Comparison of ENCODE assay signal across 8 mouse cellular contexts in the genomic region with DNA sequence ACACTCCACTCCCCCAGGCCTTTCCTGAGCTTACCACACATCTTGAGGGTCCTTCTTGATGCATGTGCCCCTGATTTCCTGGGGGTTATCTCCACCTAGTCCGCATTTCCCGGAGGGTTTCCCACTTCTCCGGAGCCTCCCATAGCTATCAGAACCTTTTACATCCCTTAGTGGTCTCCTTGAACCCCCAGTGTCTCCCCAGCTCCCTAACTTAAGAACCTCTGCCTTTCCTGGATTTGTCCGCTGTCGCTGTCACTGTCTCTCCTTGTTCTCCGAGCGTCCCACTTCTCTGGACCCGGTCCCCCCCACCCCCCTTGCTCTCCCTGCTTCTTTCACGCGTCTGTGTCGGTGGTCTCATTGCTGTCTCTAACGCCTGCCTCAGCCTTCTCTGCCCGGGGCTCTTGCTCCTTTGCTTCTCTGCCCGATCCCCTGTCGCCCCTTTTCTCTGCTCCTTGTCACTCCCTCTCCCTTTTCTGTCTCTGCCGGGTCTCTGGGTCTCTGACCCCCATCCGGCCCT. TPM values are rescaled to one million over a fixed set of nuclear protein-coding genes. Genes with fewer than 3 reads are reported as not detected.
DNase-seq lines count a peak whose midpoint lies in the region; ATAC-seq and TF ChIP-seq lines count a peak whose summit lies in the region.

No protein-coding gene starts in this region.

- DNase-seq in kidney, adult 2 months, result no peak
- no peak for DNase-seq in kidney, postnatal 10 days
- DNase-seq in brain, embryonic 14.5 days (ENCODE audit: low read depth), result peak; percentile 55
- no peak for DNase-seq in thymus, adult 18-20 months
- no peak for DNase-seq in right cerebral cortex, adult 2 months (ENCODE audit: low spot score in 2 of 2)
- no peak for DNase-seq in cerebellum, adult 9-10 months

- no peaks in the 10 kb centered on the region for H3K9me3 ChIP-seq in hindbrain, embryonic 16.5 days (ENCODE audit: control insufficient read depth, low read length)

- peak overlapping the region; percentile 96 for H3K4me3 ChIP-seq in kidney, adult 2 months (ENCODE audit: insufficient read depth, low read depth, low read length)
- peak overlapping the region; percentile 98 for H3K4me3 ChIP-seq in hindbrain, embryonic 16.5 days (ENCODE audit: low read length)
- H3K4me3 ChIP-seq in myocyte, result peak overlapping the region; percentile 100

- TF ChIP-seq CTCF in kidney, adult 2 months (conservative IDR thresholded peaks at IDR 0.05; ENCODE audit: insufficient read depth, insufficient read length, low read depth, low read length), result no peak
- TF ChIP-seq CTCF in brain, embryonic 14.5 days (IDR thresholded peaks at IDR 0.05; ENCODE audit: borderline replicate concordance, extremely low read depth, insufficient read depth, insufficient read length), result no peak

- H3K36me3 ChIP-seq in kidney, adult 2 months (ENCODE audit: control insufficient read depth, insufficient read depth, low read length), result no peaks in the 10 kb centered on the region
- no peaks in the 10 kb centered on the region for H3K36me3 ChIP-seq in hindbrain, embryonic 16.5 days (ENCODE audit: control insufficient read depth, insufficient read depth, low read length)
- no peaks in the 10 kb centered on the region for H3K36me3 ChIP-seq in myocyte (ENCODE audit: control insufficient read depth, insufficient read depth)

- H3K4me2 ChIP-seq in hindbrain, embryonic 16.5 days (ENCODE audit: low read length), result peak overlapping the region; percentile 77
- peak overlapping the region; percentile 52 for H3K4me2 ChIP-seq in myocyte (ENCODE audit: low read depth)

- peak overlapping the region; percentile 97 for H3ac ChIP-seq in myocyte (ENCODE audit: control insufficient read depth, insufficient read length)

- peak overlapping the region; percentile 100 for H3K9ac ChIP-seq in hindbrain, embryonic 16.5 days (ENCODE audit: low read depth, low read length)

- 2% methylated on average over 17 of the region's 17 CpGs for WGBS in kidney, adult 2 months
- WGBS in hindbrain, embryonic 16.5 days, result under 1% methylated on average over 17 of the region's 17 CpGs

- H3K4me1 ChIP-seq in kidney, adult 2 months (ENCODE audit: control insufficient read depth, insufficient read depth, low read length), result peaks cover 34% of the 10 kb centered on the region
- H3K4me1 ChIP-seq in hindbrain, embryonic 16.5 days (ENCODE audit: control insufficient read depth, insufficient read depth, low read depth, low read length), result peaks cover 61% of the 10 kb centered on the region

- H3K27ac ChIP-seq in kidney, adult 2 months (ENCODE audit: insufficient read depth, low read depth, low read length), result peak overlapping the region; percentile 89
- peak overlapping the region; percentile 96 for H3K27ac ChIP-seq in hindbrain, embryonic 16.5 days (ENCODE audit: low read depth, low read length)

- H3K79me2 ChIP-seq in myocyte (ENCODE audit: control insufficient read depth, insufficient read depth), result peaks cover 52% of the 10 kb centered on the region

- no peak for ATAC-seq in hindbrain, embryonic 16.5 days

- no peak for TF ChIP-seq POLR2A in kidney, adult 2 months (IDR thresholded peaks at IDR 0.05; ENCODE audit: low read depth, low read length)
- TF ChIP-seq POLR2A in brain, embryonic 14.5 days (IDR thresholded peaks at IDR 0.05; ENCODE audit: borderline replicate concordance, extremely low read depth, insufficient read depth, insufficient read length, poor library complexity, severe bottlenecking), result no peak
- no peak for TF ChIP-seq POLR2A in myocyte (IDR thresholded peaks at IDR 0.05; ENCODE audit: insufficient read length, low read depth)

- H3K27me3 ChIP-seq in kidney, adult 2 months (replicated peaks; ENCODE audit: control insufficient read depth, insufficient read depth, low read length), result no peaks in the 10 kb centered on the region
- H3K27me3 ChIP-seq in hindbrain, embryonic 16.5 days (replicated peaks; ENCODE audit: control insufficient read depth, insufficient read depth, low read length), result no peaks in the 10 kb centered on the region
- no peaks in the 10 kb centered on the region for H3K27me3 ChIP-seq in myocyte (ENCODE audit: control insufficient read depth, insufficient read depth, insufficient read length)

TF ChIP-seq in myocyte, 11 proteins besides CTCF, POLR2A, EP300 and RAD21:
- TF ChIP-seq MYOD1 (IDR thresholded peaks at IDR 0.05; ENCODE audit: control insufficient read depth in 1 of 3, insufficient read length in 2 of 3, low read depth in 2 of 3) (no peak), SRF (IDR thresholded peaks at IDR 0.05; ENCODE audit: control insufficient read depth, insufficient read length, low read depth) (no peak), TCF3 (IDR thresholded peaks at IDR 0.05; ENCODE audit: insufficient read length, low read depth) (no peak), TCF12 (IDR thresholded peaks at IDR 0.05; ENCODE audit: insufficient read depth, poor library complexity, severe bottlenecking) (no peak), USF1 (IDR thresholded peaks at IDR 0.05; ENCODE audit: low read depth) (no peak), MAX (IDR thresholded peaks at IDR 0.05; ENCODE audit: low read depth) (no peak), MYOG (IDR thresholded peaks at IDR 0.05; ENCODE audit: control insufficient read depth in 1 of 3, insufficient read depth in 1 of 3, insufficient read length in 2 of 3, low read depth in 2 of 3) (no peak), E2F4 (IDR thresholded peaks at IDR 0.05; ENCODE audit: insufficient read depth) (no peak), CEBPB (IDR thresholded peaks at IDR 0.05; ENCODE audit: insufficient read depth, poor library complexity, severe bottlenecking) (no peak), POLR2AphosphoS2 (IDR thresholded peaks at IDR 0.05; ENCODE audit: insufficient read length, low read depth) (no peak)

RNA-seq across cellular contexts. Expression of gene Myl9, which starts 53.6 kb away (rescaled TPM):
- polyA plus RNA-seq in kidney, adult 2 months (2012; rRNA removed), result 155 and 157 TPM in 2 replicates
- 22.2 and 40.0 TPM in 2 replicates for polyA plus RNA-seq in brain, embryonic 14.5 days (2012; rRNA removed)
- 46.9 and 52.0 TPM in 2 replicates for polyA plus RNA-seq in hindbrain, embryonic 16.5 days (2015; fragmentation: Nextera tagmentation; extraction: Ambion mirVana)
- polyA plus RNA-seq in myocyte (2012; fragmentation: generic; extraction: Trizol), result 442 TPM
